Mouse (Mus musculus) cerebellum, postnatal 25 days (tissue): ENCODE results near the gene Angpt4.
A peak's percentile ranks its signal among the peaks of the same experiment; 100 is the strongest.

Source experiments
- DNase-seq, 2 experiments: peaks; one replicate each; pipeline ENCODE4 v3.0.0; 2021; ENCODE audit warnings: mixed read lengths in 2 of 2

Gene Angpt4

DNA sequence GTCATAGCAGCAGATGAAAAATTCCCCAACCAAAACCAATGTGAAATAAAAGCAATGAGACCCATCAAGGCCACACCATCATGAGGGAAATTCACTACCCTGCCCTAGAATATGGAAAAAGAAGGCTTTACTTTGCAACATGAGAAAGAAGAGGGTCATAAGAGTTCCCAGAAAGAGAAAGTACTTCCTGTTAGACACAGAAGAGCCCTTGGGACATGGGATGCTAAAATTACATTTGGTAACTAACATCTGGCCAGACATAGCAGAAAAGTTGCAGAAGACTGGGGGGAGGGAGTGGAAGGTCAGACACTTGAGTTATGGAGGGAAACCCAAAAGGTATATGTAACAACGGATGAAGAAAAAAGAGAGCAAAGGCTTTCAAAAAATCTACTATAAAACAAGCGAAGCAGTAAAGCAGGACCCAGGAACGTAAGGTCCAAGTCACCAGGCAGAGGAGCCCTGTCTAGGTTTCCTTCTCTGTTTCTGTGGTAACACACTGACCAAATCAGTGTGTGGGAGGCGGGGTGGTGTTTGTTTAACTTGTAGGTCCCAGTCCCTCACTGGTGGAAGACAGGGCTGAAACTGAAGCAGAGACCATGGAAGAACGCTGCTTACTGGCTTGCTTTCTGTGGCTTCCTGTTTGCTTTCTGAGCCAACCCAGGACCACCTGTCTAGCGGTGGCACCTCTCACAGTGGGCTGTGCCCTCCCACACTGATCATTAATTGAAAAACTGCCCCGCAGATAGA, 74.6 kb downstream of the Angpt4 start:
- DNase-seq, result no peak

DNA sequence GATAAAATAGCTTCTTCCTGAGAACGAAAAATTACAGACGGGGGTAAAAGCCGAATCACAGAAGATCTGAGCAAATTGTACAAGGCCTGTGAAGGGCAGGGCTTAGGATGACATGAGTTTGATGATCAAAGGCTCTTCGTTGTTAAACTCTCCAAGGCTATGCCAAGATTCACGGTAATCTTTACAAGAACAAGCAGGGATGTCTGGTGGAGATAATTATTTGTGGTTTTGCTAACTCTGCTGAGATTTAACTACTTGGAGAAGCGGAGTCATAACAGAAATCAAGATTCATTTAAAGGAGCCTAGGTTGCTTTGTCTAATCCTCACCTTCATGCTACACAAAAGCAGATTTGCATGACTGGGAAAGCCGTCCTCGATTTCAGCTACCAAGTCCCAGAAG, 75.9 kb downstream of the Angpt4 start:
- no peak for DNase-seq

DNA sequence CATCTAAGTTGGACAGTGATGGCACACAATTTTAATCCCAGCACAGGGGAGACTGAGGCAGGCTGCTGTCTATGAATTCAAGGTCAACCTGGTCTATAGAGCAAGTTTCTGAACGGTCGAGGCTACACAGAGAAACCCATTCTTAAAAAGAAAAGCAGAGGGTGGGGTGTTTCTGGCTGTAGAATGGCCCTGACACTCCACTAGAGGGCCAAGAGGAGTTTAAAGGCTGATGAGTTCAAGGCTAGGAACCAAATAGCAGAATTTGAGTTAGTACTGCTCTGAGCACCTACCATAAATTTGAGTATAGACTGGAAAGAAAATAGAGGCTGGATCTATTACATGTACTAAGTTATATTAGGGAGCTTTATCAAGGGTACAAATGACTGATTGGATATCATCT, 78.0 kb downstream of the Angpt4 start:
- no peak for DNase-seq

DNA sequence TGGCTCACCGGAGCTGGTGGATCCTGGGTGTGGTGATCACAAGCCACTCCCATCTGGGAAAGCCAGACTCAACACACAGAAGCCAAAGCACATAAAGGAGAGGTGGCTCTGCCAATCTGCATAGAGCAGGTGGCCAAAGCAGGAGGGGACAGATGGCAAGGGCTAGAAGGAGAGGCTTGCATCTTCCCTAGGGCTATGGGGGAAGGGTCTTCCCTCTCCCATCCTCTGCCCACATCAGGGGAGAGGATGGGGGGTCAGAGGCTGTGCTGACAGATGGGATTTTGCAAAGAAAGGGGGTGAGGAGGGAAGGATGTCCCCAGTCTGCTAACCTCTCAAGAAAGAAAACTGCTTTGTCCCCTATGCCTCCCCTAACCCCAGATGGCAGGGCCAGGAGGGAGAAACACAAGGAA, 80.0 kb downstream of the Angpt4 start:
- peak; percentile 57 to 68 for DNase-seq

DNA sequence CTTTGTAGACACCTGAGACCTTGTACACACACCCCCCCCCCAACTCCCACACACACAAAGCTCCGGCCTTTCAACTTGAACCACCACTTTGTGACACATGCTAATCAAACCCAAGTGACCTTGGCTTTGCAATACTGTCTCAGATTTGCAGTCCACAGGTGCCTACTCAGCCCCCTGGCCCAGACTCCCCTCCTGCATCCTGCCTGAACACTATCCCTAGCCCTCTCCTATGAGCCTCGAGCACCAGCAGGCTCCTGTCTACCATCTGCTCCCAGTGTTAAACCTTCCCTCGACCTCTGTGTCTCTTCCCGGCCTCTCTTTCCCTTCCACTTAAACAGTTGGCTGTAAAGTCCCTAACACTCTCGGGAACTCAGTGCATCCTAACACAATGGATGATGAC, 80.4 kb downstream of the Angpt4 start:
- DNase-seq, result no peak

DNA sequence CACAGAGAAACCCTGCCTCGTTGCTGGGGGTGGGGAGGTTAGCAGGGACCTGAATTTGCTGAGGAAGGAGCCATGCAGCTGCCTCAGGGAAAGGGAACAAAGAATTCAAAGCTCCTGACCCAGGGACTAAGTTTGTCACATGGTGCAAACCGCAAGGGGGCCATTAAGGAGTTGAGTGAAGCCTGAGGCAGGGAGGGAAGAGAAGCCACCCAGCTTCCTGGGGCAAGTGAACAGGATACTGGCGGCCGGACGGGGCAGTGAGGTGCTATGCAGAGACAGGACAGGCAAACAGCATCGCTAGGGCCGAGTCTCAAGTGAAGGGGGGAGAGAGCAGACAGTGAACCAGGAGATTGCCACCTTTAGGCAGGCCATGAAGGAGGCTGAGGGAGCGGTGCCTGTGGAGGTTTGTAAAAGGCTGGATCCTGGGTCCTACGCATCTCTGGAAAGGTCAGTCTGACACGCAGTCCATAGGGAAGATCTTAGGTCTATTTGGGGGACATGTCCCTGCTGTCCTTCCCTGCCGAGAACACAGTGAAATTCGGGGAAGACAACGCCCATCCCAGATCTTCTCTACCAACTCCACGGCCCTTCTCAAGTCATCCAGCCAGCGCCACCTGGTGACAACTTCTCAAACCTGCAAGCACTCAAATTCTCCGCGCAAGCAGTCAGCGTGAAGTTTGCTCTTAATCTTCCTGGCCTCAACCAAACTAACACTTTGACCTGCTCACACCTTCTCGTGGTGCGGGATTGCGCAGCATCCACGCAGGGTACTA, 83.5 kb downstream of the Angpt4 start:
- peak; percentile 78 to 86 for DNase-seq
